Mouse (Mus musculus) CD4-positive helper T cell, adult 2 months (primary cell): ENCODE results near the gene Cln3.

Source experiments
- DNase-seq: peaks from one replicate; pipeline ENCODE4 v3.0.0-alpha.2; 2012; ENCODE audit warnings: low read depth, missing footprints, low spot score

Cln3 gene

GRCm38 (mm10) chr7:126523316-126523715, 62.3 kb downstream of the Cln3 start:
- no peak for DNase-seq
